ENCODE assay signal across 21 mouse cellular contexts in the genomic region with DNA sequence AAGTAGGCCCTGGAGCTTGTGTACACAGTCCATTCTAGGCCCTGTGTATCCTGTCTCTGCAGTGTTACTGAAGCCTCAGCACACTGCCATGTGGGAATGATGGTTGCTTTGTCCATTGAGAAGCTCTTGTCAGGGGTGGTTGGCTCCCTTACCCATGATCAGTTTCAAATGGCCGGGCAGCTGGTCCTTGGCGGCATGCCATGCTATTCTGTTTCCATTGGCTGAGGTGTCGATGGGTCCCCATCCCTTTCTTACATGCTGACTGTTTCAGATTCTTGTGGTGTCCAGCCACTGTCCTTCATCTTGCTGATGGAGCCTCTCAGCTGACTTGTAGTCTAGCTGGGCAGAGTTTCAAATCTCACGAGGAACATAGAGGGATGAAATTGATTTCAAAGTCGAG.
"Had no signal": no experiment of that assay in that cellular context is flagged by ENCODE, and none has a peak within 500 bp of the region (broad histone marks: within the 10 kb centered on the region; RNA-seq: fewer than 3 reads in every experiment).

No protein-coding gene starts in this region.

- DNase-seq: kidney, postnatal 10 days; kidney, postnatal 36 days; layer of hippocampus, postnatal 36 days; liver; lung, adult 18-20 months; lung, postnatal 10 days; lung, postnatal 36 days; thymus, adult 18-20 months; thymus, postnatal 36 days had no signal

- H3K4me3 ChIP-seq: kidney, embryonic 15.5 days; left cerebral cortex, adult 2 months; limb, embryonic 10.5 days; limb, embryonic 13.5 days; liver, embryonic 12.5 days; liver, embryonic 15.5 days; lung, embryonic 15.5 days; megakaryocyte, embryonic 14.5 days; midbrain, embryonic 10.5 days; midbrain, embryonic 13.5 days; neural tube, embryonic 12.5 days; neural tube, embryonic 15.5 days had no signal

- H3K36me3 ChIP-seq: kidney, embryonic 15.5 days; limb, embryonic 10.5 days; limb, embryonic 13.5 days; liver, embryonic 12.5 days; liver, embryonic 15.5 days; lung, embryonic 15.5 days; midbrain, embryonic 10.5 days; midbrain, embryonic 13.5 days; neural tube, embryonic 12.5 days; neural tube, embryonic 15.5 days had no signal

- H3K4me1 ChIP-seq: limb, embryonic 10.5 days; limb, embryonic 13.5 days; liver, embryonic 12.5 days; liver, embryonic 15.5 days; lung, embryonic 15.5 days had no signal

- H3K27ac ChIP-seq: kidney, embryonic 15.5 days; left cerebral cortex, adult 2 months; limb, embryonic 10.5 days; limb, embryonic 13.5 days; liver, embryonic 12.5 days; liver, embryonic 15.5 days; lung, embryonic 15.5 days; midbrain, embryonic 10.5 days; midbrain, embryonic 13.5 days; neural tube, embryonic 12.5 days; neural tube, embryonic 15.5 days had no signal

- ATAC-seq: liver, embryonic 12.5 days; midbrain, embryonic 13.5 days had no signal

- H3K9me3 ChIP-seq: kidney, embryonic 15.5 days; limb, embryonic 10.5 days; limb, embryonic 13.5 days; liver, embryonic 12.5 days; liver, embryonic 15.5 days; lung, embryonic 15.5 days; megakaryocyte, embryonic 14.5 days; midbrain, embryonic 10.5 days; midbrain, embryonic 13.5 days; neural tube, embryonic 12.5 days; neural tube, embryonic 15.5 days had no signal

- H3K27me3 ChIP-seq: kidney, embryonic 15.5 days; limb, embryonic 13.5 days; liver, embryonic 12.5 days; lung, embryonic 15.5 days; megakaryocyte, embryonic 14.5 days; midbrain, embryonic 13.5 days; neural tube, embryonic 12.5 days; neural tube, embryonic 15.5 days had no signal

- H3K9ac ChIP-seq: kidney, embryonic 15.5 days; limb, embryonic 13.5 days; liver, embryonic 12.5 days; liver, embryonic 15.5 days; lung, embryonic 15.5 days; midbrain, embryonic 13.5 days; neural tube, embryonic 12.5 days; neural tube, embryonic 15.5 days had no signal

- H3K4me2 ChIP-seq: kidney, embryonic 15.5 days; limb, embryonic 13.5 days; liver, embryonic 12.5 days; liver, embryonic 15.5 days; lung, embryonic 15.5 days; midbrain, embryonic 13.5 days; neural tube, embryonic 12.5 days; neural tube, embryonic 15.5 days had no signal
